Mouse (Mus musculus): ENCODE measurements around the gene Mfng. TPM values are rescaled to one million over a fixed set of nuclear protein-coding genes. Genes with fewer than 3 reads are reported as not detected.
A peak's percentile ranks its signal among the peaks of the same experiment; 100 is the strongest.

Mfng gene
- 55.2 TPM in 2 replicates for polyA plus RNA-seq (2015; fragmentation: Nextera tagmentation; extraction: Ambion mirVana)

- peak; percentile 93 for DNase-seq (ENCODE audit: low spot score)
These were observed at the start of gene Mfng for GRCm38 (mm10) chr15:78773290-78773729. Gene Mfng (minus strand): TSS chr15:78773475.

GRCm38 (mm10) chr15:78816074-78816391 lies 42.8 kb upstream of the Mfng start:
- DNase-seq (ENCODE audit: low spot score), result no peak

DNA sequence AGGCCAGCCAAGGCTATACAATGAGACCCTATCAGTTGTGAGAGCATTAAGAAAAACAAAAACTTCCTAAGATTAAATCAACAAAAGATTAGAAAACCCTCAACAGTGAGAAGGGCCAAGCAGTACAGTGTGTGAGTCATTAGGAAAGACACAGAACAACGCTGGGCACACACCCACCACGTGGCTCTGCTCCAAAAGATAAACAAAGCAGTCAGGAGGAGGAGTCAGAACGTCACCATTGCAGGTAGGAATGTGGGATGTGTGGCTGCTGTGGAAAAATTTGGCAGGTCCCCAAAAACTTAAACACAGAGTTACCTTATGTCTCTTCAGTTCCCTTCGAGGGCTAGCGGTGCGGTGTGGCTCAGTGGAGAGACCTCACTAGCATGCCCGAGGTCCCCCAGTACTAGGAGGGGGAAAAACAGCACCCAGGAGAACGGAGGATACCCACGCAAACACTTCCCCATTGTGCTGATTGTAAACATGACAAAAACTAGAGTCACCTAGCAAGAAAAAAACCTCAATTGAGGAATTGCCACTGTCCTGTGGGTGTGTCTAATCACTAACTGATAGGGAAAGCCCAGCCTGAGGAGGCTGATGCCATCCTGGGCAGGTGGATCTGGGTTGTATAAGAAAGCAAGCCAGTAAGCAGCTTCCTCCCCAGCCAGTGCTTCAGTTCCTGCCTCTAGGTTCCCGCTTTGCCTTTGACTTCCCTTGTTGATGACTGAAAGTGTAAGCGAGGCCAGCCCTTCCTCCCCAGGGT lies 42.2 kb upstream of the Mfng start:
- DNase-seq (ENCODE audit: low spot score), result peak; percentile 29

DNA sequence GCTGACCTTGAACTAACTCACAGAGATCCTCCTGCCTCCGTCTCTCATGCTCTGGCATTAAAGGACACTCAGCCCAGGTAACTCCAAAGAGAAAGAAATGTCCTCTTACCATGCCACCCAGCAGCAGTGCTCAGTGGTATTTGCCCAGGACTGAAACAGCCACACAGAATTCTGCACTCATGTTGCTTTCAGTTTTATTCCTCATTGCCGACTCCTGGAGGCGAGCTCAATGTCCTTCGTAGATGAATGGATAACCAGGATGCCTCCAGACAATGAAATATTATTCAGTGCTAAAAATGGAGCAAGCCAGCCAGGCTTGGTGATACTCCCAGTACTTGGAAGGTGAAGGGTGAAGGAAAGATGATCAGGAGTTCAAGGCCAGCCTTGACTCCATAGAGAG lies 40.3 kb upstream of the Mfng start:
- no peak for DNase-seq (ENCODE audit: low spot score)

DNA sequence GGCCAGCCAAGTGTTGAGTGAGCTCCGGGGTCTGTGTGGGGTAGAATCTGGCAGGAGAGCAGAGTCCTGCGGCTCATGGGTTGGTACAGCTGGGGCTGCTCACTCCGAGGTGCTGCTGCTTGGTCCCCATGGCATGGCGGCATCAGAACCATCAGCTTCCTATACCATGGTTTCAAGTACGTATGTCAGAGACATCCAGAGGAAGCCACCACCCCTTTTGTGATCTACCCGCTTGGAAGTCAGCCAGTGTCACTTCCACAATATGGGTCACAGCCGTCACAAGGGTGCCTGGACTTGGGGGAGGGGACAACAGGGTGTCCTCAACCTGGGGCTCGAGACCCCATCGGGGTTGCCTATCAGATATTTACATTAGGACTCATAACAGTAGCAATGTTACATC lies 36.9 kb upstream of the Mfng start:
- peak; percentile 23 for DNase-seq (ENCODE audit: low spot score)

DNA sequence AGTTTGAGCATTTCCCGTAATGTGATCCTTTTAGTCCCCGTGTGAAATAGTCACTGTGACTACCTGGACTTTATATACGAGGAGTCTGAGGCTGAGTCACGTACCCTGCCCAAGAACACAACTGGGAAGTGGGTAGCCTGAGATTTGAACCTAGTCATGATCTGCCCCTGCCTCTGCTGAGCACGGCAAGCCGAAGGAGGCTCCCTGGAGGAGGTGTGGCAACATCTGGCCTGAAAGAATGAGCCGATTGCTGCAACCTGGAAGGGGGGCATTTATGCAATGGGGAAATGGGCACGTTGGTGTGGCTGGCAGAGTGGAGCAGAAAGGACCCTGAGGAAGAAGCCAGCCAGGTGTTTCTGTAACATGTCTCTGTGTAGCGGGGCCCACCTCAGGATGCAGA lies 36.5 kb upstream of the Mfng start:
- no peak for DNase-seq (ENCODE audit: low spot score)

DNA sequence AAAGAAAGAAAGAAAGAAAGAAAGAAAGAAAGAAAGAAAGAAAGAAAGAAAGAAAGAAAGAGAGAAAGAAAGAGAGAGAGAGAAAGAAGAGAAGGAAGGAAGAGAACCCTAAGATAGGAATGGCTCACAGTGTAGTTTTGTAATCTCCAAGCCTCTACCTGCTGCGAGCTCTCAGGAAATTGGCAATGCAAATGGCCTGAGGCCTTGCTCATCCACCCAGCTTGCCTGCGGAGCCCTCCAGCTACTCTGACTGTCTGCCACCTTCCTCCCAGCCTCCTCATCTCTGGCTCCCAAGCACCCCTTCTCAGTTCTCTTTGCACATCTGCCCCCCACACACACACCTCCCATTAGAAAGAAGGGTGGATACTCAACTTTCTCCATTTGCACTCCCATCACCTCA lies 35.7 kb upstream of the Mfng start:
- no peak for DNase-seq (ENCODE audit: low spot score)

DNA sequence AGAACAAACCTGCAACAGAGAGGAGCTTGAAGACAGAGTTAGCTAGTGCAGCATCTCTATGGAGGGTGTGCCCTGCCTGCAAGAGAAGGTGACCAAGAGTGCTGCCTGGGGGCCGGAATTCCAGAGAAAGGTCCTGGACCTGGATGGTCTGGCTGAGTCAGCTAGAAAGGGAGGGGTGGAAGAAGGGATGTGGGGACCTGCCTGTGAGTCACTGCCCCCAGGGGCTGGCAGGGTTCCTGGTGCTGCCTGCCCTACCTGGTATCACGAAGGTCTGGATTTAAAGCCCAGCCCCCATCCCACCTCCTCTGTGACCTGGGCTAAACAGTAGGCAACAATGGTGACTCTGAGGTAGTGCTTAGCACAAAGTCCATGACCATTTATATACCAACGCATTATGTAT lies 33.9 kb upstream of the Mfng start:
- no peak for DNase-seq (ENCODE audit: low spot score)

- DNase-seq (ENCODE audit: low spot score), result no peak
These were observed 33.3 kb upstream of the Mfng start for GRCm38 (mm10) chr15:78806614-78807013.

- no peak for DNase-seq (ENCODE audit: low spot score)
These were observed 32.1 kb upstream of the Mfng start for GRCm38 (mm10) chr15:78805351-78805750.

GRCm38 (mm10) chr15:78804326-78804725 lies 31.1 kb upstream of the Mfng start:
- DNase-seq (ENCODE audit: low spot score), result no peak

GRCm38 (mm10) chr15:78803499-78803900 lies 30.2 kb upstream of the Mfng start:
- DNase-seq (ENCODE audit: low spot score), result no peak

- DNase-seq (ENCODE audit: low spot score), result peak; percentile 46
These were observed 29.6 kb upstream of the Mfng start, which contains the start of gene Card10 for GRCm38 (mm10) chr15:78802776-78803391. Gene Card10 (minus strand): TSS chr15:78803042.

DNA sequence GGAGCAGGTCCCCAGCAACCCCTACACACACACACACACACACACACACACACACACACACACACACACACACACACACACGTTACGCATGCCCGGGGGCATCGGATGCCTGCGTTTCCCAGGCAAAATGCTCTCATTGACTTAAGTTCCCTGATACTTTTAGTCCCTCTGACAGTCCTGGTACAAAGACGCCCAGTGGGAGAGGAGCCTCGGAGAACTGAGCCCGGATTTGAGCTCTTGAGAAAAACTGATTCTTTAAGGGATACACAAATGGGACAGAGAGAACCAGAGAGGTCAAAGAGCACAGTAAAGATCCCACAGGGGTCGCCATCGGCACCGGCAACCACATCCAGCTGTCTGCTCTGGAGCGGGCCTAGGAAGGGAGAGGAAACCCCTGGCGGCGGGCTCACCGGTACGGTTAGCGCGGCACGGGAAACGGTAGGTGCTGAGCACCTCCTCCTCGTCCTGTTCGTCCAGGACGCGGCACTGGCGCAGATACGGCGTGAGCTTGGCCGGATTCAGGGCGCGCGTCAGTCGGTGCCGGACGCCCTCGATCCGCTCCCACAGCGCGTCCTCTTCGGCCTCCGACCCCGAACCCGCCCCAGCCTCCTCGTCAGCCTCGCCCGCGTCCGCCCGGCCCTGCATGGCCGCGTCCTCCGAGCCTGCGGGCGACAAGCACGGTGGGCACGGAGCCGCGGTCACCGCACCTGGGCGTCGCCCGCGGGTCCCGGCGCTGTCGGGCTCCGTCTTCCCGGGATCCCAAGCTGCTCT lies 28.9 kb upstream of the Mfng start:
- peak; percentile 46 for DNase-seq (ENCODE audit: low spot score)

GRCm38 (mm10) chr15:78801571-78801970 lies 28.3 kb upstream of the Mfng start:
- no peak for DNase-seq (ENCODE audit: low spot score)

DNA sequence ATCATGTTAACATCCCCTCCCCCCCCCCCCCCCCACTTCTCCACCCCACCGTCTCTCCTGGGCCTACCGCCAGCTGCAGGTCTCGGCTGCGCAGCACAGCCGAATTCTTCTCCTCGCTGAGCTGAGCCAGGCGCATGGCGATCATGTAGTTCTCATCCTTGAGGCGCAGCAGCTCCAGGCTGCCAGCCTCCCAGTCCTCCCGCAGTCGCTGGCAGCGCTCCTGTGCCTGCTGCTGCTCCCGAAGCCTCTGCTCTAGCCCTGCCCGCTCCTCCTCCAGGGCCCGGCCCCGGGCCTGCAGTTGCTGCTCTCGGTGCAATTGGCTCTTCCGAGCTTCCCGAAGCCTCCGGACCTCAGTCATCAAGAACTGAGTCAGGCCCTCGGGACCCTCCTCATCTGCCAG lies 25.8 kb upstream of the Mfng start:
- no peak for DNase-seq (ENCODE audit: low spot score)

GRCm38 (mm10) chr15:78797060-78797329 lies 23.7 kb upstream of the Mfng start:
- peak; percentile 47 for DNase-seq (ENCODE audit: low spot score)

DNA sequence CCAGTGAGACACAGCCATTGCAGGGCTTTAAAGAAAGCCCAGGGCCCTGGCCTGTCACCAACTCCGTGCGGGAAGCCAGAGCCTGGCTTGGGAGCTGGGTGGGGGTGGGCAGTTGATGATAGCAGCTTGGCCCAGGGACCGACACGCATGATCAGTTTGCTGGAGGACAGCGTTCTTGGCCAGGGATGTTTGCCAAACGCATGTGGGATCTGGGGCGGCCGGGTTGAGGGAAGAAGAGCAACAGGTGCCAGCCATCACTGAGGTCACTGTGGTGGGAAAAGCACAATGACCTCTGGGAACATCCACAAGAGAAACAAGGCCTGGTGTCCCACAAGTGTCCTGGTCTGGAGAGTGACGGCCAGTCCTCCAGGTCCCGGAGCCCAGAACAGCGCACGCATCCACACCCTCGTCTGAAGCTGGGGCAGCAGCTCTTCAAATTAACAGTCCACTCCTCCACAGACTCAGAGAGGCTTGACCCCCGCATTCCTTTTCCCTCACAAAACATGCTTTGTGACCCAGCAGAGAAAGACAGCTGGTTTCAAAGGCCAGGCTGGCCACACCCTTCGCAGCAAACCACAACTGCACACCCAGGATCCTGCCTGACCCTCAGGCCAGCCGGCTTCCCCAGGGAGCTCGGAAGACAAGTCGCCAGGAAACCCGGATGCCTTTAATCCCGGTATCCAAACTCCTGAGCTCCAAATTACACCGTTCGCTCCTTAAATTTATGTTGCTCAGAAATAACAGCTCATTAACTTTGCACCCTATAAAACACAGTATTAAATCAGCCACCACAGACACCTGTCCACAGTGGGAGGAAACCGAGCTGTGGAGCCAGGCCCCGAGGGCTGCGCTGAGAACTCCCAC lies 23.2 kb upstream of the Mfng start:
- DNase-seq (ENCODE audit: low spot score), result no peak

- no peak for DNase-seq (ENCODE audit: low spot score)
These were observed 17.7 kb upstream of the Mfng start for GRCm38 (mm10) chr15:78790990-78791389.

DNA sequence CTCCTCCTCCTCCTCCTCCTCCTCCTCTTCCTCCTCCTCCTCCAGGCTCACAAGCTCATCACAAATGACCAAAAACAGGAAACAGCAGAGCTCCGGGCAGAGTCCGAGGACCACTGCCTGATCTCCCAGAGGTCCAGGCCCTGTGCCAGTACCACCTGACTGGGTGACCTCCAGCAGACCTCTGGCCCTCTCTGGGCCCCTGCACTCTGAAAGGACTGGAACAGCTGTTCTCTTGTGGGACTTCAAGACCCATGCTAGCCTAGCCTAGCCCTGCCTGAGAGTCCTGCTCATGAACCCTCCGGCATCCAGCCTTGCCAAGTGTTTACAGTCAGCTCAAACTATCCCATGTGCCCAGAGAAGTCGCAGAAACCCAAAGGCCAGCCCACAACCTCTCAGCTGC lies 17.2 kb upstream of the Mfng start:
- no peak for DNase-seq (ENCODE audit: low spot score)

- no peak for DNase-seq (ENCODE audit: low spot score)
These were observed 16.5 kb upstream of the Mfng start for GRCm38 (mm10) chr15:78789721-78790323.
